Mouse (Mus musculus) bone marrow macrophage, adult 2 months (primary cell): Measurements from ENCODE around the gene Paqr7.

Source experiments
- CTCF ChIP-seq: IDR thresholded peaks from 2 replicates; pipeline ENCODE4 v1.5.1; 2012; ENCODE audit warnings: low read depth, mild to moderate bottlenecking, low read length, moderate library complexity
- POLR2A ChIP-seq: IDR thresholded peaks from 2 replicates; pipeline ENCODE4 v1.6.1; 2012; ENCODE audit warnings: mild to moderate bottlenecking, low read depth, low read length, borderline replicate concordance

DNA sequence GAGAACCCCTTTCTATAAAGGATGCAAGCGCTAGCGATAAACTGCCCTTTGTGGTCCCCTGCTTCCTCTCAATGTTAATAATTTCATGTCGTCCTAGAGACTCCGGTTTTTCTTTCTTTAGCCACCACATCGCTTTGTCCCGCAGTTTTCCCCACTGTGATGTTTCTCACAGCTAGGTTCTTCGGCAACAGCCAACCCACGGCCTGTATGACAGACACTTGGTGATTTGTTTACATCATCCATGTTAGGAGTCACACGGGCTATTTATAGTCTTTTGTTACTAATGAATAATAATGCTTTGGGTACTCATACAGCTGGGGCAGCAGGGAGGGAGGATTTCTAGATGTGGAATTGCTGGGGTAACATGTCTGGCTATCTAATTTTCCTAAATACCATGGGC, 45.0 kb upstream of the Paqr7 start:
- no peak for TF ChIP-seq POLR2A
- no peak for TF ChIP-seq CTCF
